Mouse (Mus musculus) liver, embryonic 12.5 days (tissue): Measurements from ENCODE around the gene Tubg2. TPM values are rescaled to one million over a fixed set of nuclear protein-coding genes. Genes with fewer than 3 reads are reported as not detected.
A peak's percentile ranks its signal among the peaks of the same experiment; 100 is the strongest.
"Not testable (repeated sequence)": the region's sequence is repeated elsewhere in the genome, so short reads cannot be mapped to it uniquely, and the experiment has no call there.

Experiments used
- ATAC-seq: fragments of 200-750 bp; cut with Nextera tagmentation; 2 replicates; pipeline ENCODE4 v1.8.0; 2017; ENCODE audit warnings: moderate number of reproducible peaks, mild to moderate bottlenecking, moderate library complexity
- H3K27ac ChIP-seq: fragments of 300-500 bp; sonication (generic); 2 replicates; pipeline ENCODE4 v1.5.1; 2016; ENCODE audit warnings: mild to moderate bottlenecking
- H3K27me3 ChIP-seq: fragments of 300-500 bp; sonication (generic); replicated peaks from 2 replicates; pipeline ENCODE4 v1.6.1; 2016; ENCODE audit warnings: mild to moderate bottlenecking, moderate library complexity
- H3K36me3 ChIP-seq: fragments of 300-500 bp; sonication (generic); 2 replicates; pipeline ENCODE4 v1.6.1; 2016; ENCODE audit warnings: mild to moderate bottlenecking, moderate library complexity
- H3K4me1 ChIP-seq: fragments of 300-500 bp; sonication (generic); 2 replicates; pipeline ENCODE4 v1.6.1; 2016
- H3K4me2 ChIP-seq: fragments of 300-500 bp; sonication (generic); 2 replicates; pipeline ENCODE4 v1.6.1; 2016; ENCODE audit warnings: mild to moderate bottlenecking, moderate library complexity
- H3K4me3 ChIP-seq: fragments of 300-500 bp; sonication (generic); 2 replicates; pipeline ENCODE4 v1.5.1; 2016; ENCODE audit warnings: mild to moderate bottlenecking, moderate library complexity
- H3K9ac ChIP-seq: fragments of 300-500 bp; sonication (generic); 2 replicates; pipeline ENCODE4 v1.6.1; 2016; ENCODE audit warnings: mild to moderate bottlenecking, moderate library complexity
- H3K9me3 ChIP-seq: fragments of 300-500 bp; sonication (generic); replicated peaks from 2 replicates; pipeline ENCODE4 v1.6.1; 2016; ENCODE audit warnings: mild to moderate bottlenecking, moderate library complexity
- WGBS: fragments of 180-500 bp; shearing (Covaris S2); methylation state at CpG from one replicate; pipeline ENCODE4 v1.1.7; 2016; ENCODE audit not compliant: insufficient replicate concordance; 5-methylcytosine and 5-hydroxymethylcytosine counted together
- polyA plus RNA-seq: library from polyadenylated mRNA; unstranded; fragments of >200 nt; fragmentation: Nextera tagmentation; extraction: Ambion mirVana; gene quantifications from 2 replicates; pipeline ENCODE4 v1.2.1, GENCODE M21; 2016

The Tubg2 gene
- polyA plus RNA-seq, result 0.57 and 0.62 TPM in 2 replicates

- Histone ChIP-seq H3K27me3 (peaks cover 65% of the 10 kb centered on the region), H3K9ac (no peak within 1 kb of the TSS), H3K27ac (no peak within 1 kb of the TSS)
Measured at GRCm38 (mm10) chr11:101155728-101156371, at the start of gene Tubg2. Gene Tubg2 (plus strand): TSS chr11:101155907.

GRCm38 (mm10) chr11:101109351-101109750 lies 46.4 kb upstream of the Tubg2 start:
- H3K27me3 ChIP-seq, result no peaks in the 10 kb centered on the region
- 89% methylated on average over 4 of the region's 4 CpGs for WGBS
- peaks cover 52% of the 10 kb centered on the region for H3K36me3 ChIP-seq
- no peak for ATAC-seq
- H3K9ac ChIP-seq, result no peak overlapping the region
- H3K4me2 ChIP-seq, result no peak overlapping the region
- no peak overlapping the region for H3K4me3 ChIP-seq
- peaks cover 7% of the 10 kb centered on the region; the same call in 1 of the 2 replicates for H3K9me3 ChIP-seq
- H3K27ac ChIP-seq, result no peak overlapping the region
- no peaks in the 10 kb centered on the region for H3K4me1 ChIP-seq

More at GRCm38 (mm10) chr11:101155728-101156371, at the start of gene Tubg2:
- no peak for ATAC-seq
- peak within 1 kb of the TSS; percentile 61 for H3K4me2 ChIP-seq
- no peaks in the 10 kb centered on the region for H3K4me1 ChIP-seq
- WGBS, result 3% methylated on average over 36 of the region's 36 CpGs
- no peaks in the 10 kb centered on the region for H3K36me3 ChIP-seq
- H3K9me3 ChIP-seq, result no peaks in the 10 kb centered on the region
- H3K4me3 ChIP-seq, result peak within 1 kb of the TSS; percentile 36

- WGBS, result 49% methylated on average over 5 of the region's 5 CpGs
- no peak for ATAC-seq
Measured at GRCm38 (mm10) chr11:101110708-101111107, 45.0 kb upstream of the Tubg2 start.

GRCm38 (mm10) chr11:101111178-101111577 lies 44.5 kb upstream of the Tubg2 start:
- H3K9ac ChIP-seq, result no peak overlapping the region
- ATAC-seq, result no peak
- H3K4me3 ChIP-seq, result no peak overlapping the region
- 84% methylated on average over 4 of the region's 4 CpGs for WGBS
- H3K4me2 ChIP-seq, result no peak overlapping the region
- H3K27ac ChIP-seq, result no peak overlapping the region
- peaks cover 7% of the 10 kb centered on the region; the same call in 1 of the 2 replicates for H3K9me3 ChIP-seq
- peaks cover 51% of the 10 kb centered on the region for H3K36me3 ChIP-seq
- no peaks in the 10 kb centered on the region for H3K27me3 ChIP-seq
- H3K4me1 ChIP-seq, result peaks cover 10% of the 10 kb centered on the region

More at GRCm38 (mm10) chr11:101110708-101111107, 45.0 kb upstream of the Tubg2 start:
- no peak overlapping the region for H3K27ac ChIP-seq
- H3K4me3 ChIP-seq, result no peak overlapping the region
- H3K9me3 ChIP-seq, result peaks cover 7% of the 10 kb centered on the region; the same call in 1 of the 2 replicates
- no peaks in the 10 kb centered on the region for H3K27me3 ChIP-seq
- no peak overlapping the region for H3K9ac ChIP-seq
- H3K4me1 ChIP-seq, result peaks cover 6% of the 10 kb centered on the region
- peaks cover 50% of the 10 kb centered on the region for H3K36me3 ChIP-seq
- no peak overlapping the region for H3K4me2 ChIP-seq

- peaks cover 7% of the 10 kb centered on the region; the same call in 1 of the 2 replicates for H3K9me3 ChIP-seq
- H3K27me3 ChIP-seq, result no peaks in the 10 kb centered on the region
- WGBS, result 85% methylated on average over 3 of the region's 3 CpGs
- no peak overlapping the region for H3K27ac ChIP-seq
- no peak for ATAC-seq
- H3K4me3 ChIP-seq, result no peak overlapping the region
- H3K9ac ChIP-seq, result no peak overlapping the region
- H3K36me3 ChIP-seq, result peaks cover 59% of the 10 kb centered on the region
- peaks cover 14% of the 10 kb centered on the region for H3K4me1 ChIP-seq
- no peak overlapping the region for H3K4me2 ChIP-seq
Measured at GRCm38 (mm10) chr11:101112186-101112585, 43.5 kb upstream of the Tubg2 start.

GRCm38 (mm10) chr11:101115564-101115963 lies 40.1 kb upstream of the Tubg2 start:
- Histone ChIP-seq H3K9ac (no peak overlapping the region), H3K36me3 (peaks cover 49% of the 10 kb centered on the region), H3K9me3 (peaks cover 7% of the 10 kb centered on the region; the same call in 1 of the 2 replicates), H3K27me3 (no peaks in the 10 kb centered on the region), H3K4me1 (peaks cover 35% of the 10 kb centered on the region), H3K4me2 (no peak overlapping the region), H3K4me3 (no peak overlapping the region), H3K27ac (no peak overlapping the region)
- ATAC-seq, result no peak
- 83% methylated on average over 2 of the region's 2 CpGs for WGBS

- ATAC-seq, result no peak
- peaks cover 48% of the 10 kb centered on the region for H3K4me1 ChIP-seq
- WGBS, result 19% methylated on average over 4 of the region's 4 CpGs
Measured at GRCm38 (mm10) chr11:101118105-101118504, 37.6 kb upstream of the Tubg2 start.

GRCm38 (mm10) chr11:101119131-101119760 lies 36.5 kb upstream of the Tubg2 start:
- H3K4me2 ChIP-seq, result peak overlapping the region; percentile 96
- H3K9me3 ChIP-seq, result no peaks in the 10 kb centered on the region
- under 1% methylated on average over 37 of the region's 39 CpGs for WGBS
- peak overlapping the region; percentile 83 for H3K4me3 ChIP-seq
- peak; percentile 73 for ATAC-seq
- peak overlapping the region; percentile 92 for H3K9ac ChIP-seq
- H3K4me1 ChIP-seq, result peaks cover 48% of the 10 kb centered on the region
- H3K36me3 ChIP-seq, result peaks cover 51% of the 10 kb centered on the region
- no peaks in the 10 kb centered on the region for H3K27me3 ChIP-seq
- peak overlapping the region; percentile 94 for H3K27ac ChIP-seq

More at GRCm38 (mm10) chr11:101118105-101118504, 37.6 kb upstream of the Tubg2 start:
- no peaks in the 10 kb centered on the region for H3K27me3 ChIP-seq
- H3K4me2 ChIP-seq, result peak overlapping the region; percentile 96
- peak overlapping the region; percentile 83 for H3K4me3 ChIP-seq
- peak overlapping the region; percentile 92 for H3K9ac ChIP-seq
- peak overlapping the region; percentile 94 for H3K27ac ChIP-seq
- peaks cover 51% of the 10 kb centered on the region for H3K36me3 ChIP-seq
- peaks cover 4% of the 10 kb centered on the region; the same call in 1 of the 2 replicates for H3K9me3 ChIP-seq

GRCm38 (mm10) chr11:101119761-101120544 lies 35.8 kb upstream of the Tubg2 start, which contains the start of the genes Retreg3 and Tubg1:
Gene Retreg3 (minus strand): TSS chr11:101119893.
Gene Tubg1 (plus strand): TSS chr11:101119938.
- H3K4me1 ChIP-seq, result peaks cover 48% of the 10 kb centered on the region
- WGBS, result under 1% methylated on average over 61 of the region's 61 CpGs
- H3K4me2 ChIP-seq, result peak within 1 kb of the TSS; percentile 96

GRCm38 (mm10) chr11:101120545-101121188 lies 35.0 kb upstream of the Tubg2 start:
- peak overlapping the region; percentile 92 for H3K9ac ChIP-seq
- H3K4me3 ChIP-seq, result peak overlapping the region; percentile 83
- H3K36me3 ChIP-seq, result peaks cover 52% of the 10 kb centered on the region
- H3K9me3 ChIP-seq, result no peaks in the 10 kb centered on the region
- 23% methylated on average over 19 of the region's 19 CpGs for WGBS
- H3K4me1 ChIP-seq, result peaks cover 42% of the 10 kb centered on the region
- peak overlapping the region; percentile 94 for H3K27ac ChIP-seq
- no peaks in the 10 kb centered on the region for H3K27me3 ChIP-seq
- ATAC-seq, result no peak
- peak overlapping the region; percentile 96 for H3K4me2 ChIP-seq

More at GRCm38 (mm10) chr11:101119761-101120544, 35.8 kb upstream of the Tubg2 start, which contains the start of the genes Retreg3 and Tubg1:
- Histone ChIP-seq H3K9me3 (no peaks in the 10 kb centered on the region), H3K27me3 (no peaks in the 10 kb centered on the region), H3K36me3 (peaks cover 52% of the 10 kb centered on the region), H3K9ac (peak within 1 kb of the TSS; percentile 92), H3K27ac (peak within 1 kb of the TSS; percentile 94), H3K4me3 (peak within 1 kb of the TSS; percentile 83)
- ATAC-seq, result peak; percentile 93

GRCm38 (mm10) chr11:101124494-101124893 lies 31.2 kb upstream of the Tubg2 start:
- 83% methylated on average over 8 of the region's 8 CpGs for WGBS
- Histone ChIP-seq H3K4me1 (peaks cover 15% of the 10 kb centered on the region), H3K36me3 (peaks cover 54% of the 10 kb centered on the region)
- H3K4me2 ChIP-seq, H3K4me3 ChIP-seq, H3K27ac ChIP-seq, H3K9me3 ChIP-seq, ATAC-seq, H3K27me3 ChIP-seq, H3K9ac ChIP-seq: not testable (repeated sequence)
